Mouse (Mus musculus) heart, postnatal 0 days (tissue): ENCODE measurements around the gene Mien1. TPM values are rescaled to one million over a fixed set of nuclear protein-coding genes. Genes with fewer than 3 reads are reported as not detected.

ENCODE experiments used
- ATAC-seq: fragments of 200-750 bp; cut with Nextera tagmentation; 2 replicates; pipeline ENCODE4 v1.8.0; 2017; ENCODE audit warnings: low read depth, moderate number of reproducible peaks, moderate library complexity; ENCODE audit not compliant: insufficient read depth
- DNase-seq: peaks from one replicate; pipeline ENCODE4 v3.0.0-alpha.2; 2016; ENCODE audit warnings: low spot score
- H3K27ac ChIP-seq: fragments of 300-500 bp; sonication (generic); 2 replicates; pipeline ENCODE4 v1.5.1; 2014; ENCODE audit warnings: low read depth, mild to moderate bottlenecking
- H3K27me3 ChIP-seq: fragments of 300-500 bp; sonication (generic); 2 replicates; pipeline ENCODE4 v1.6.1; 2014; ENCODE audit warnings: low read length, mixed read lengths; ENCODE audit not compliant: control insufficient read depth, insufficient read depth
- H3K36me3 ChIP-seq: fragments of 300-500 bp; sonication (generic); replicated peaks from 2 replicates; pipeline ENCODE4 v1.6.1; 2014; ENCODE audit warnings: low read length, mixed read lengths; ENCODE audit not compliant: control insufficient read depth, insufficient read depth
- H3K4me1 ChIP-seq: fragments of 300-500 bp; sonication (generic); 2 replicates; pipeline ENCODE4 v1.6.1; 2014; ENCODE audit warnings: antibody characterized with exemption; ENCODE audit not compliant: control insufficient read depth, insufficient read depth
- H3K4me2 ChIP-seq: fragments of 300-500 bp; sonication (generic); 2 replicates; pipeline ENCODE4 v1.6.1; 2014; ENCODE audit warnings: low read depth, mild to moderate bottlenecking, low read length, moderate library complexity
- H3K4me3 ChIP-seq: fragments of 300-500 bp; sonication (generic); 2 replicates; pipeline ENCODE4 v1.5.1; 2014; ENCODE audit warnings: low read depth, low read length
- H3K9ac ChIP-seq: fragments of 300-500 bp; sonication (generic); replicated peaks from 2 replicates; pipeline ENCODE4 v1.6.1; 2014; ENCODE audit warnings: low read depth, low read length, mixed read lengths
- H3K9me3 ChIP-seq: fragments of 300-500 bp; sonication (generic); replicated peaks from 2 replicates; pipeline ENCODE4 v1.6.1; 2016; ENCODE audit warnings: low read length; ENCODE audit not compliant: control insufficient read depth
- CTCF ChIP-seq: IDR thresholded peaks from 2 replicates; pipeline ENCODE4 v1.5.1; 2016; ENCODE audit warnings: antibody characterized with exemption, control low read depth, low read depth
- EP300 ChIP-seq: IDR thresholded peaks from 2 replicates; pipeline ENCODE4 v1.6.1; 2016; ENCODE audit warnings: antibody characterized with exemption, low read depth
- WGBS: fragments of 180-500 bp; shearing (Covaris S2); extraction: QIAGEN DNeasy Blood & Tissue Kit; methylation state at CpG from one replicate; pipeline ENCODE4 v1.1.7; 2014; 5-methylcytosine and 5-hydroxymethylcytosine counted together
- polyA plus RNA-seq: library from polyadenylated mRNA; unstranded; fragments of >200 nt; fragmentation: Nextera tagmentation; extraction: Ambion mirVana; gene quantifications from 2 replicates; pipeline ENCODE4 v1.2.1, GENCODE M21; 2015
- total RNA-seq: library from RNA; depleted of rRNA; stranded (reverse); fragments of >200 nt; gene quantifications from 2 replicates; pipeline ENCODE4 v1.2.3, GENCODE M21; 2014; ENCODE audit warnings: low replicate concordance

Mien1 gene
- total and polyA plus RNA-seq, 2 experiments from 2014 or later = 20.6 to 104 TPM

- H3K27ac ChIP-seq = no peak overlapping the region
- no peak overlapping the region for H3K4me3 ChIP-seq
- H3K9me3 ChIP-seq = no peaks in the 10 kb centered on the region
- TF ChIP-seq EP300 = no peak
- no peak for TF ChIP-seq CTCF
- H3K4me1 ChIP-seq = peaks cover 19% of the 10 kb centered on the region
- 93% methylated on average over 1 of the region's 1 CpGs for WGBS
- no peak overlapping the region for H3K4me2 ChIP-seq
- no peaks in the 10 kb centered on the region for H3K27me3 ChIP-seq
- H3K9ac ChIP-seq = no peak overlapping the region
- ATAC-seq (no peak), DNase-seq (no peak)
- peaks cover 30% of the 10 kb centered on the region for H3K36me3 ChIP-seq
These were observed 21.7 kb downstream of the Mien1 start for GRCm38 (mm10) chr11:98417074-98417473.

- Histone ChIP-seq H3K4me3 (peak overlapping the region; percentile 88), H3K4me2 (peak overlapping the region; percentile 88), H3K36me3 (0 out of 2 replicates have a peak, but pooled peaks cover 4% of the 10 kb centered on the region), H3K9ac (peak overlapping the region; percentile 86; the same call in 1 of the 2 replicates), H3K27me3 (no peaks in the 10 kb centered on the region), H3K9me3 (no peaks in the 10 kb centered on the region), H3K27ac (0 out of 2 replicates have a peak overlapping the region, but pooled peaks have one; percentile 91), H3K4me1 (peaks cover 33% of the 10 kb centered on the region)
- TF ChIP-seq CTCF (no peak), EP300 (no peak)
- WGBS = 19% methylated on average over 2 of the region's 2 CpGs
- no peak for ATAC-seq
- DNase-seq = no peak
These were observed 24.6 kb downstream of the Mien1 start for GRCm38 (mm10) chr11:98414162-98414561.

- H3K4me3 ChIP-seq = peak overlapping the region; percentile 88
- H3K27me3 ChIP-seq = no peaks in the 10 kb centered on the region
- WGBS = 17% methylated on average over 7 of the region's 7 CpGs
- ATAC-seq (no peak), DNase-seq (no peak)
- H3K9me3 ChIP-seq = no peaks in the 10 kb centered on the region
- H3K9ac ChIP-seq = peak overlapping the region; percentile 86
- H3K4me2 ChIP-seq = peak overlapping the region; percentile 88
- H3K27ac ChIP-seq = peak overlapping the region; percentile 91; the same call in 1 of the 2 replicates
- no peak for TF ChIP-seq CTCF
- TF ChIP-seq EP300 = no peak
- H3K4me1 ChIP-seq = peaks cover 36% of the 10 kb centered on the region
- H3K36me3 ChIP-seq = no peaks in the 10 kb centered on the region
These were observed 25.1 kb downstream of the Mien1 start for GRCm38 (mm10) chr11:98413731-98414130.

GRCm38 (mm10) chr11:98412797-98413301 lies 25.9 kb downstream of the Mien1 start:
- Histone ChIP-seq H3K27me3 (no peaks in the 10 kb centered on the region), H3K36me3 (no peaks in the 10 kb centered on the region), H3K27ac (peak overlapping the region; percentile 91), H3K4me2 (peak overlapping the region; percentile 88), H3K9me3 (no peaks in the 10 kb centered on the region), H3K9ac (peak overlapping the region; percentile 86), H3K4me1 (peaks cover 29% of the 10 kb centered on the region), H3K4me3 (peak overlapping the region; percentile 88)
- ATAC-seq = peak; percentile 34
- 0% methylated on average over 32 of the region's 40 CpGs for WGBS
- TF ChIP-seq EP300 = no peak
- no peak for TF ChIP-seq CTCF
- DNase-seq = no peak

GRCm38 (mm10) chr11:98412273-98412796 lies 26.5 kb downstream of the Mien1 start, which contains the start of gene Erbb2:
Gene Erbb2, plus strand, starts transcription at chr11:98412470.
- H3K9me3 ChIP-seq = no peaks in the 10 kb centered on the region
- DNase-seq (peak; percentile 81), ATAC-seq (peak; percentile 88)
- H3K27me3 ChIP-seq = no peaks in the 10 kb centered on the region
- H3K27ac ChIP-seq = peak within 1 kb of the TSS; percentile 91
- peaks cover 29% of the 10 kb centered on the region for H3K4me1 ChIP-seq
- WGBS = under 1% methylated on average over 25 of the region's 49 CpGs
- TF ChIP-seq CTCF (no peak), EP300 (no peak; the same call in 1 of the 2 replicates)
- peak within 1 kb of the TSS; percentile 86 for H3K9ac ChIP-seq
- peak within 1 kb of the TSS; percentile 88 for H3K4me3 ChIP-seq
- no peaks in the 10 kb centered on the region for H3K36me3 ChIP-seq
- H3K4me2 ChIP-seq = peak within 1 kb of the TSS; percentile 88
